ENCODE assay signal across 9 mouse cellular contexts in genomic region chr2:83940931-83941361, GRCm38 (mm10). TPM values are rescaled to one million over a fixed set of nuclear protein-coding genes. Genes with fewer than 3 reads are reported as not detected.
A peak's percentile ranks its signal among the peaks of the same experiment; 100 is the strongest.
DNase-seq lines count a peak whose midpoint lies in the region; ATAC-seq and TF ChIP-seq lines count a peak whose summit lies in the region.
"Had no signal": no experiment of that assay in that cellular context is flagged by ENCODE, and none has a peak within 500 bp of the region (broad histone marks: within the 10 kb centered on the region; RNA-seq: fewer than 3 reads in every experiment).

TSS of gene Zswim2 (minus strand) at chr2:83941228.

- peak; percentile 16 to 23 for DNase-seq in heart, adult 2 months
- DNase-seq in heart, adult 8-10 months (ENCODE audit: low spot score), result no peak
- peak; percentile 30 for DNase-seq in gastrocnemius, postnatal 14 days
- peak; percentile 24 for DNase-seq in kidney, adult 18-20 months
- DNase-seq in left cerebral cortex, postnatal 36 days (ENCODE audit: low spot score in 2 of 2), result peak; percentile 91
- peak; percentile 5 to 37 for DNase-seq in spleen, postnatal 10 days (ENCODE audit: low spot score in 2 of 2)

- no peaks in the 10 kb centered on the region for H3K36me3 ChIP-seq in heart, adult 2 months (ENCODE audit: control insufficient read depth, insufficient read depth, low read length)
- no peaks in the 10 kb centered on the region for H3K36me3 ChIP-seq in midbrain, embryonic 15.5 days (replicated peaks)
- H3K36me3 ChIP-seq: G1E had no signal

- no peak for TF ChIP-seq POLR2A in heart, adult 2 months (IDR thresholded peaks at IDR 0.05; ENCODE audit: insufficient read depth, low read depth, low read length)

- 2% methylated on average over 20 of the region's 20 CpGs for WGBS in heart, adult 2 months
- 0% methylated on average over 20 of the region's 20 CpGs for WGBS in midbrain, embryonic 15.5 days

- no peak within 1 kb of the TSS for H3K9ac ChIP-seq in heart, adult 2 months (ENCODE audit: low read depth, low read length)
- peak within 1 kb of the TSS; percentile 33 for H3K9ac ChIP-seq in midbrain, embryonic 15.5 days

- no peaks in the 10 kb centered on the region for H3K4me1 ChIP-seq in heart, adult 2 months (ENCODE audit: control insufficient read depth, insufficient read depth, low read length)
- peaks cover 9% of the 10 kb centered on the region for H3K4me1 ChIP-seq in midbrain, embryonic 15.5 days

- no peak for TF ChIP-seq CTCF in heart, adult 2 months (IDR thresholded peaks at IDR 0.05)

- H3K4me3 ChIP-seq in heart, adult 2 months, result no peak within 1 kb of the TSS
- H3K4me3 ChIP-seq in midbrain, embryonic 15.5 days, result peak within 1 kb of the TSS; percentile 43

- no peak within 1 kb of the TSS for H3K27ac ChIP-seq in heart, adult 2 months
- H3K27ac ChIP-seq in midbrain, embryonic 15.5 days, result peak within 1 kb of the TSS; percentile 79

- ATAC-seq in common myeloid progenitor, adult 5-6 weeks (replicated peaks; ENCODE audit: low read depth, poor library complexity, severe bottlenecking), result peak; percentile 97
- peak; percentile 100 for ATAC-seq in midbrain, embryonic 15.5 days (replicated peaks)

- peak within 1 kb of the TSS; percentile 78 for H3K4me2 ChIP-seq in midbrain, embryonic 15.5 days

- H3K9me3 ChIP-seq in midbrain, embryonic 15.5 days, result no peaks in the 10 kb centered on the region
- H3K9me3 ChIP-seq: G1E had no signal

- intact Hi-C loops in heart, adult 2 months (cut with DNase I), result no loop called here
- intact Hi-C loops in gastrocnemius, postnatal 14 days (cut with DNase I; ENCODE audit: low total_unique reads), result no loop called here
- intact Hi-C loops in left cerebral cortex, postnatal 36 days (cut with DNase I), result no loop called here

- H3K79me2 ChIP-seq in heart, adult 2 months (replicated peaks; ENCODE audit: control insufficient read depth, insufficient read depth, low read length), result no peaks in the 10 kb centered on the region

- no peak for TF ChIP-seq EP300 in heart, adult 2 months (IDR thresholded peaks at IDR 0.05; ENCODE audit: insufficient read depth, low read depth, low read length)

- H3K27me3 ChIP-seq in heart, adult 2 months (ENCODE audit: control insufficient read depth, insufficient read depth, low read length), result peaks cover 3% of the 10 kb centered on the region; the same call in 1 of the 2 replicates
- no peaks in the 10 kb centered on the region for H3K27me3 ChIP-seq in midbrain, embryonic 15.5 days (replicated peaks)

RNA-seq across cellular contexts. Expression of gene Zswim2, which starts in this region (rescaled TPM):
- not detected for total RNA-seq in heart, adult 2 months (2021)
- polyA plus RNA-seq in heart, adult 2 months (2012; rRNA removed), result not detected in 2 replicates
- not detected for total RNA-seq in heart, adult 8-10 months (2022)
- not detected in 2 replicates for total RNA-seq in common myeloid progenitor, adult 5-6 weeks (2017)
- total RNA-seq in gastrocnemius, postnatal 14 days (2021), result not detected
- total RNA-seq in left cerebral cortex, postnatal 36 days (2021), result not detected
- polyA plus RNA-seq in midbrain, embryonic 15.5 days (2015; fragmentation: Nextera tagmentation; extraction: Ambion mirVana), result not detected in 2 replicates
- total RNA-seq: G1E had no signal
- polyA plus RNA-seq: G1E had no signal

Comparison
In these comparisons a context has a peak if more than half of its experiments do, and no peak if none do; other contexts are left out.
1. Peak in DNase-seq in heart, adult 2 months; RNA of the gene not detected or under 1 TPM.
2. Peak in ATAC-seq in common myeloid progenitor, adult 5-6 weeks; RNA of the gene not detected or under 1 TPM.
3. Peak in DNase-seq in gastrocnemius, postnatal 14 days; RNA of the gene not detected or under 1 TPM.
4. Peak in DNase-seq in left cerebral cortex, postnatal 36 days; RNA of the gene not detected or under 1 TPM.
5. Peak in ATAC-seq, H3K4me3 ChIP-seq, H3K27ac ChIP-seq, H3K9ac ChIP-seq and H3K4me2 ChIP-seq in midbrain, embryonic 15.5 days; RNA of the gene not detected or under 1 TPM.